ENCODE assay signal across 25 mouse cellular contexts in genomic region chr7:111877591-111877990, GRCm38 (mm10).
"Had no signal": no experiment of that assay in that cellular context is flagged by ENCODE, and none has a peak within 500 bp of the region (broad histone marks: within the 10 kb centered on the region; RNA-seq: fewer than 3 reads in every experiment).

No protein-coding gene starts in this region.

- H3K4me2 ChIP-seq: heart, embryonic 11.5 days; heart, embryonic 13.5 days; heart, embryonic 15.5 days; hindbrain, embryonic 13.5 days; hindbrain, embryonic 15.5 days; kidney, embryonic 15.5 days; limb, embryonic 12.5 days; limb, embryonic 15.5 days; liver, embryonic 12.5 days had no signal

- DNase-seq: gastrocnemius, postnatal 14 days; gastrocnemius, postnatal 36 days; heart, adult 11 months; heart, adult 2 months; heart, postnatal 14 days; heart, postnatal 36 days; kidney, adult 11 months; kidney, adult 2 months; kidney, adult 9 months; kidney, postnatal 10 days; kidney, postnatal 36 days; layer of hippocampus, adult 9-11 months; layer of hippocampus, postnatal 36 days; left cerebral cortex, postnatal 4 days had no signal

- ATAC-seq: hindbrain, postnatal 0 days; intestine, embryonic 16.5 days; liver, embryonic 12.5 days had no signal

- H3K27me3 ChIP-seq: heart, embryonic 13.5 days; heart, embryonic 15.5 days; hindbrain, embryonic 13.5 days; hindbrain, embryonic 15.5 days; kidney, embryonic 15.5 days; limb, embryonic 12.5 days; limb, embryonic 15.5 days; liver, embryonic 12.5 days had no signal

- H3K36me3 ChIP-seq: heart, embryonic 13.5 days; heart, embryonic 15.5 days; hindbrain, embryonic 13.5 days; hindbrain, embryonic 15.5 days; kidney, embryonic 15.5 days; limb, embryonic 12.5 days; limb, embryonic 15.5 days; liver, embryonic 12.5 days had no signal

- H3K9me3 ChIP-seq: heart, embryonic 13.5 days; heart, embryonic 15.5 days; hindbrain, embryonic 13.5 days; hindbrain, embryonic 15.5 days; kidney, embryonic 15.5 days; limb, embryonic 12.5 days; limb, embryonic 15.5 days; liver, embryonic 12.5 days had no signal

- H3K27ac ChIP-seq: heart, adult 2 months; heart, embryonic 13.5 days; heart, embryonic 15.5 days; hindbrain, embryonic 13.5 days; hindbrain, embryonic 15.5 days; hindbrain, postnatal 0 days; kidney, embryonic 15.5 days; limb, embryonic 12.5 days; limb, embryonic 15.5 days; liver, embryonic 12.5 days had no signal

- H3K4me1 ChIP-seq: hindbrain, embryonic 13.5 days; hindbrain, embryonic 15.5 days; kidney, embryonic 15.5 days; limb, embryonic 12.5 days; limb, embryonic 15.5 days; liver, embryonic 12.5 days had no signal

- H3K9ac ChIP-seq: heart, embryonic 13.5 days; heart, embryonic 15.5 days; hindbrain, embryonic 13.5 days; hindbrain, embryonic 15.5 days; kidney, embryonic 15.5 days; limb, embryonic 12.5 days; limb, embryonic 15.5 days; liver, embryonic 12.5 days had no signal

- H3K4me3 ChIP-seq: heart, adult 2 months; heart, embryonic 13.5 days; heart, embryonic 15.5 days; hindbrain, embryonic 13.5 days; hindbrain, embryonic 15.5 days; kidney, embryonic 15.5 days; limb, embryonic 12.5 days; limb, embryonic 15.5 days; liver, embryonic 12.5 days had no signal
